Mouse (Mus musculus) left cerebral cortex, adult 2 months (tissue): Measurements from ENCODE around the gene Fam205a1. TPM values are rescaled to one million over a fixed set of nuclear protein-coding genes. Genes with fewer than 3 reads are reported as not detected.
"Not testable (repeated sequence)": the region's sequence is repeated elsewhere in the genome, so short reads cannot be mapped to it uniquely, and the experiment has no call there.

ENCODE experiments used
- DNase-seq, 2 experiments: peaks; one replicate each; pipeline ENCODE4 v3.0.0; 2021 to 2022; ENCODE audit warnings: low spot score in 2 of 2, mixed read lengths in 1 of 2; ENCODE audit errors: extremely low spot score in 1 of 2
- H3K27ac ChIP-seq: fragments of 200-600 bp; 2 replicates; pipeline ENCODE4 v1.8.1; 2022
- H3K4me3 ChIP-seq: fragments of 200-600 bp; 2 replicates; pipeline ENCODE4 v1.8.1; 2022
- CTCF ChIP-seq: fragments of 200-600 bp; IDR thresholded peaks from 2 replicates; pipeline ENCODE4 v1.8.1; 2022; ENCODE audit warnings: antibody characterized with exemption, mild to moderate bottlenecking, moderate library complexity
- intact Hi-C: fragments of 180-260 bp; cut with DNase I; formaldehyde crosslinking; loops from one replicate; pipeline ENCODE4 v1.15.1; 2025
- total RNA-seq, 2 experiments: library from RNA; stranded (reverse); gene quantifications; 2 replicates each; pipeline ENCODE4 v1.2.3; 2021

Gene Fam205a1
- total RNA-seq, 2 experiments from 2014 or later = 0.11 TPM; not detected in 1

DNA sequence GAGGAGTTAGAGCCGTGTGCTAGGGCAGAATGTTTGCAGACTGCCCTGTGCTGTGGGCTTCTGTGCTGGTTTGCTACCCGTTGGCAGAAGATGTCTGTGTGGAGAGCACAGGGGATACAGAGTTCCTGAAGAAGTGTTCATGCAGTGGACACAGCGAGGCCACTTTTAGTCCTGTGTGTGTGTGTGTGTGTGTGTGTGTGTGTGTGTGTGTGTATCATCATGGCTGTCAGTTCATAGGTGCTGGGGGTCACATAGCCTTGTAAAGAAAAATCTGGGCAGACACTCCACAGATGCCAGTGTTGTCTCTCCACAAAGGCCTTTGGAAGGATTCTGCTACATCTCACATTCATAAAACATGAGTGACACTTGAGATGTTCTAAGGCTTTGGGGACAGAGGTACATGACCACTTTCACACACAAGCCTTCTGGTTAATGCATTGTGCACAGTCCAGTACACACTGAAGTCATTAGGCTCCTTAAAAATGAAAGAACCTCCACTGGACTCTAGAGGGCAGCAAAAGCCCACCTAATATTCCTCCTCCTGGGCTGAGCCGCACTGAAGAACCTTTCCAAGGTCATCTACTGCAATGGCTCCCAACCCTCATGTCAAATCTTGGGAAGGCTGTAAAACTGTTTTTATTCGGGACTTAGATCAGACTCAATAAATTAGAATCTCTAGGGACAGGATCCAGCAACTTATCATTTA, 23.1 kb upstream of the Fam205a1 start:
- Histone ChIP-seq H3K27ac (no peak overlapping the region), H3K4me3 (no peak overlapping the region)
- TF ChIP-seq CTCF = peak; percentile 67
- intact Hi-C loops = loop anchor here (1.0 kb wide), 2 partner anchors 85 to 89 kb away; no protein-coding TSS in a partner anchor
- DNase-seq = peak; percentile 48 to 61

DNA sequence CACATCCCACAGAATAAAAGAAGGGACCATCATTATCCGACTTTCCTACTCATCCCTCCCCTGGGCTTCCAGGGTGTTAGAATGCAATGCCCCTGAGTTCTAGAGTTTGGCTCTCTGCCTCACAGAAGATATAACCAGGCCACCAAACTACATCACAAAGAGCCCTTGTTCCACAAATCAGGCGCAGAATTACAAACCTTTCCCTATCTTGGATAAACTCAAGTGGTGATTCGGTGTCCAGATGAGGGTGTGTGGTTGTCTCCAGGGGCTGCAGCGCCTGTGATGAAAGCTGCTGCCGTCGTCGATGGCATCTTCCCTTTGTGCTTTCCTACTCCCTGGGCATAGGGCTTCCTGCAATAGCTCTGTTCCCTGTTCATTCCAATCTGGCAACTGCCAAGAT, 20.4 kb upstream of the Fam205a1 start, which contains the start of gene Fam205c:
Fam205c (minus strand) TSS at position 101 of the 400 bp plus-strand sequence.
- DNase-seq = no peak
- intact Hi-C loops = no loop called here
- no peak for TF ChIP-seq CTCF

DNA sequence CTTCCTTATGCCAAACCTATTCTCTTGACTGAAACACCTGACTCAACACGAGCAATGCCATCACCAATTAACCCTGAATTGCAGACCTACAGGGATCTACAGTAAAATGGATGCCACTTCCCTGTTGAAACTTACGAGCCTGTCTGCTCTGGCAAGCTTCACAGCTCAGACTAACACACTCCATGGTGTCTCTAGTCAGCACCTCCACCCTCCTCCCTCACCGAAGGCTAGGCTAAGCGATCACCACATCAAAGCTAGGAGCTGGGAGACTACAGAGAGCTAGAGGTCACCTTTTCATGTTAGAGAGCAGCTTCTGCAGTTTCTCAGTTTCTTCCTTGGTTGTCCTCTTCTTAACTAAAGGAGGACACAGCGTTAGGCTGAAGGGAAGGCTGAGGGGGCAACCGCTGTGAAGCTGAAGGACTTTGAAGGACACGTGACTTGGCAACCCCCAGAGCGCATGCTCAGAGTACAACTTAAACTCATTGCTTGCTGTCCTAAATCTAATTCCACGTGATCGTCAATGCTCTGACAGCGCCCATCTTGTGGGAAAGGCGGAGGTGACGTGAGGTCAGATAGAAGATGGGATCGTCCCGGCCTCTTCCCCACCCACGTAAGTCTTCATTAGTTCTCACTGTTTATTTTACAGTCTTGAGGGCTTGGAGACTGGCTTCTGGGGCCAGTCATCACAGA, 19.2 kb upstream of the Fam205a1 start:
- DNase-seq = no peak
- intact Hi-C loops = no loop called here
- TF ChIP-seq CTCF = no peak
- Histone ChIP-seq H3K27ac (no peak overlapping the region), H3K4me3 (no peak overlapping the region)

More for the DNA sequence above, 20.4 kb upstream of the Fam205a1 start, which contains the start of gene Fam205c:
- H3K4me3 ChIP-seq = no peak within 1 kb of the TSS
- H3K27ac ChIP-seq = no peak within 1 kb of the TSS

GRCm38 (mm10) chr4:42872151-42872550, 18.5 kb upstream of the Fam205a1 start:
- H3K4me3 ChIP-seq = no peak overlapping the region
- H3K27ac ChIP-seq = no peak overlapping the region
- no peak for TF ChIP-seq CTCF
- DNase-seq = no peak
- intact Hi-C loops = no loop called here

DNA sequence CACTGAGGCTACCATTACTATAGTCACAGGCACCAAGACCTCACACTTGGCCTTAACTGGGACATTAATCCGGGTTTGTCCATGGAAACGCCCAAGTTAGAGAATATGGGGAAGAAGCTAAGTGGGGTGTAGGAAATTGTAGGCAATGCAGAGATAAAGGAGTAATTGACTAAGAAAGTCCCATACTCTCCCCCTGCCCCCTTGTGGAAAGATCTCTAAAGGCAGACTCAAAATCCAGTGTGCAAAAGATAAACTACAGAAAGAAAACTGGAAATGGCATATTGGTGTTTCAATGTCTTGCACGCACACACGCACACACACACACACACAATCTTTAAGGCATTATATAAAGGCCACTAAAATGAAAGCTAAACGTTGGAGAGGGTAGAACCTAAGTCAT, 17.1 kb upstream of the Fam205a1 start:
- TF ChIP-seq CTCF = peak; percentile 39
- Histone ChIP-seq H3K27ac (no peak overlapping the region), H3K4me3 (no peak overlapping the region)
- intact Hi-C loops = no loop called here
- DNase-seq = no peak

DNA sequence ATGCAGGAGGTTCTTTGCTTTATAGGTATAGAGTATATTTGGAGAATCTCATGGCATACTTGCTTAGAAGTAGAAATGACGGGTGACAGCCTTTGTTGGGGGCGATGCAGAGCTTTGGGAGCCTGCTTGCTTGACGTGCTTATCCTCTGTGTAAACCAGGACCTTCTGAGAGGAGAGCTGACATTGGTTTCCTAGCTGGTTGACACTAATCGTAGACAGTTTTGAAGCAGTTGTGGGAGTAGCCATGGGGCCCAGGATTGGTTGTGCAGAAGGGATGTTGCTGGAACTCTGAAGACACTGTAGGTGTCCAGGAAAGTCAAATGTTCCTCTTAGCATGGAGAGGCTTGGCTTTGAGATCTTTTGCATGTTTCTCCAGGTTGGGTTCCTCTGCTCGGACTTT, 14.5 kb upstream of the Fam205a1 start:
- TF ChIP-seq CTCF = no peak
- DNase-seq = no peak
- H3K4me3 ChIP-seq = no peak overlapping the region
- no peak overlapping the region for H3K27ac ChIP-seq
- intact Hi-C loops = no loop called here

DNA sequence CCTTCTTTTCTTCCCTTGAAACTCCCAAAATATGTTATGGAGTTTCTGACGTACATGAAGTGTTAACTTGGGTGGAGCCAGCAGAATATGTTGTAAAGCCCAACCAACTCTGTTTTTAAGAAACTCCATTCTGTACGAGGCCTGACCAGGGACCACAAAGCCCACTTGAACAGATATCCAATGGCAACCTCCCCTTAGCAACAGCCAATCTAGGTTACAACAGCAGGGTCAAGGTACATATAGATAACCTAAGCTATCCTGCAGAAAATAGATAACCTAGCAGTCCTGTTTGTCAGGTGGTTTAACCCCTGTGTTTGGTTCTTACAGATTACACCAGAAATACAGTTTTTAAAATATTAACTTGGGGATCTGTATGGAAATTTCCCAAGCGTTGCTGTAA, 13.7 kb upstream of the Fam205a1 start:
- Histone ChIP-seq H3K4me3 (no peak overlapping the region), H3K27ac (no peak overlapping the region)
- no peak for DNase-seq
- intact Hi-C loops = no loop called here
- TF ChIP-seq CTCF = no peak

GRCm38 (mm10) chr4:42863487-42863886, 9.8 kb upstream of the Fam205a1 start:
- intact Hi-C loops, DNase-seq, H3K4me3 ChIP-seq, H3K27ac ChIP-seq: not testable (repeated sequence)

GRCm38 (mm10) chr4:42860483-42860882, 6.8 kb upstream of the Fam205a1 start:
- H3K27ac ChIP-seq, H3K4me3 ChIP-seq, intact Hi-C loops, DNase-seq: not testable (repeated sequence)

DNA sequence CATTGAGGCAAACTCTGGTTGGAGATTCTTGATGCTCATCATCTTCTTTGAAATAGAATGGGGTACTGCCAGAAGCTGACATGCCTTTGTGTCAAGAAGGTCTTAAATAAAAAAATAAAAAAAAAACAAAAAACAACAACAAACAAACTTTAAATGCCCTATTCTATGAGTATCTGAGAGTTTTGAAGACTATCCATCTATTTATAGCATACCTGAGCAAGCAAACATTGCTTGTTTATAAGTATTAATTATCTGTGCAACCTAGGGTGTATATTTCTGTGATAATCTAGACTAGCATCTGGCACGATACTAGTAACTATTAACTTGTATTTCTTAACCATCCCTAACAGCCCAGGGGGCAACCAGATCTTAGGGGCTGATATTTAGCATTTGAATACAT, 3.0 kb upstream of the Fam205a1 start, which contains the start of gene Gm12394:
Gm12394 (minus strand) TSS at position 101 of the 400 bp plus-strand sequence.
- H3K4me3 ChIP-seq, DNase-seq, intact Hi-C loops, H3K27ac ChIP-seq: not testable (repeated sequence)

Other genes with a start within 250 kb of the Fam205a1 start
- not detected for gene Gm10591, start 241.7 kb downstream of the Fam205a1 start, total RNA-seq
- 10 to 100 TPM; 14.0 to 14.4 TPM for gene Gm2564, start 224.2 kb downstream of the Fam205a1 start, total RNA-seq
- 1 to 10 TPM; 2.4 to 6.4 TPM for gene Ccl27b, start 198.6 kb downstream of the Fam205a1 start, total RNA-seq
- under 1 TPM in 1 of 2 experiments, not detected in 1; 0.27 TPM for gene Il11ra2, start 192.0 kb downstream of the Fam205a1 start, total RNA-seq
- gene 4930578G10Rik, start 118.3 kb downstream of the Fam205a1 start, total RNA-seq = 1 to 10 TPM; 3.0 TPM
- gene Ccl19, start 97.3 kb downstream of the Fam205a1 start, total RNA-seq = under 1 TPM; 0.68 to 0.95 TPM
- not detected for gene Ccl21a, start 79.9 kb downstream of the Fam205a1 start, total RNA-seq
- gene Gm12394, start 2.9 kb upstream of the Fam205a1 start, total RNA-seq = 1 to 10 TPM; 2.3 to 2.4 TPM
- gene Fam205c, start 20.3 kb upstream of the Fam205a1 start, total RNA-seq = 1 to 10 TPM; 1.0 to 1.8 TPM
- gene Phf24, start 62.8 kb upstream of the Fam205a1 start, total RNA-seq = 100 to 1,000 TPM; 359 to 380 TPM
- 100 to 1,000 TPM; 216 to 338 TPM for gene Dnajb5, start 95.9 kb upstream of the Fam205a1 start, total RNA-seq
- gene 1700022I11Rik, start 115.7 kb upstream of the Fam205a1 start, total RNA-seq = not detected
- 100 to 1,000 TPM; 179 to 186 TPM for gene Vcp, start 146.6 kb upstream of the Fam205a1 start, total RNA-seq
- gene Fancg, start 156.6 kb upstream of the Fam205a1 start, total RNA-seq = 10 to 100 TPM; 15.1 to 17.4 TPM
- gene Pigo, start 171.9 kb upstream of the Fam205a1 start, total RNA-seq = 10 to 100 TPM; 30.9 to 31.1 TPM
- gene Stoml2, start 177.8 kb upstream of the Fam205a1 start, total RNA-seq = 100 to 1,000 TPM in 1 of 2 experiments, 10 to 100 TPM in 1; 97.4 to 104 TPM
- 10 to 100 TPM; 39.0 to 39.7 TPM for gene Fam214b, start 192.3 kb upstream of the Fam205a1 start, total RNA-seq
- 10 to 100 TPM; 68.1 to 70.9 TPM for gene Unc13b, start 205.1 kb upstream of the Fam205a1 start, total RNA-seq